Mouse (Mus musculus): ENCODE results near the gene Cers3.

Cers3 gene

DNA sequence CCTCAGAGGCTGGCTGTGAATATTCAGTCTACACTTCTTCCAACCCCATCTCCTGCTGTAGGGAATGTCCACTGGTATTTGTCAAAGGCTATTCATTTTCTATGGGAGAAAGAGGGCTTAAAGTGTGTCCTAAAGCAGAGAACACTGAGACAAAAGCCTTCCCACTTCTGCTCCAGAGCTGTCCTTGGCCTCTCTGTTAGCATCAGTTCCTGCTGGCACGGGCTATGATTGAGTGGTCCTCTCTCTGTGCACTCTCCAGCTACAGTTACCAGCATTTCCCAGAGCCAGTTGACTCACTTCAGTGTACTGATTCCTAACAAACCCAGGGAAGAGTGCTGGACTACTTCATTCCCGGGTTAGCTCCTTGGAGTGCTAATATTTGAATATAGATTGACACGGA, 43.2 kb downstream of the Cers3 start:
- no peak for DNase-seq

DNA sequence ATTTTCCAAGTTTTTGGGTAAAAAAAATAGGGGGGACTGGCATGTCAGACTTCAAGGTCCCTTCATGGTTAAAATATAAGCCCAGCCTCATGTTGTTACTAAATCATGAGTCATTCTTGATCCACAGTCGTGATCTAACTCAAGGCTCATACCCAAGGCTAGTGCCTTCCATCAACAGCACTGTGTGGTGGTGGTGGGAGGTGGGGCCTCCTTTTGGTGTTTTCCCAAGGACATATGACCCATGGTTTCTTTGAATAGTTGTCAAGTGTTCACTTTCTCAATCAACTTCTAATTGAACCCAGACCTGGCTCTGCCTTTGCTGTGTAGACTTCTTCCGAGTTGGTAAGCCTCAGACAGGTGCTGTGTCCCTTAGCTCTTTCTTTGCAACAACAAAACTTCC, 44.5 kb downstream of the Cers3 start:
- no peak for DNase-seq

DNA sequence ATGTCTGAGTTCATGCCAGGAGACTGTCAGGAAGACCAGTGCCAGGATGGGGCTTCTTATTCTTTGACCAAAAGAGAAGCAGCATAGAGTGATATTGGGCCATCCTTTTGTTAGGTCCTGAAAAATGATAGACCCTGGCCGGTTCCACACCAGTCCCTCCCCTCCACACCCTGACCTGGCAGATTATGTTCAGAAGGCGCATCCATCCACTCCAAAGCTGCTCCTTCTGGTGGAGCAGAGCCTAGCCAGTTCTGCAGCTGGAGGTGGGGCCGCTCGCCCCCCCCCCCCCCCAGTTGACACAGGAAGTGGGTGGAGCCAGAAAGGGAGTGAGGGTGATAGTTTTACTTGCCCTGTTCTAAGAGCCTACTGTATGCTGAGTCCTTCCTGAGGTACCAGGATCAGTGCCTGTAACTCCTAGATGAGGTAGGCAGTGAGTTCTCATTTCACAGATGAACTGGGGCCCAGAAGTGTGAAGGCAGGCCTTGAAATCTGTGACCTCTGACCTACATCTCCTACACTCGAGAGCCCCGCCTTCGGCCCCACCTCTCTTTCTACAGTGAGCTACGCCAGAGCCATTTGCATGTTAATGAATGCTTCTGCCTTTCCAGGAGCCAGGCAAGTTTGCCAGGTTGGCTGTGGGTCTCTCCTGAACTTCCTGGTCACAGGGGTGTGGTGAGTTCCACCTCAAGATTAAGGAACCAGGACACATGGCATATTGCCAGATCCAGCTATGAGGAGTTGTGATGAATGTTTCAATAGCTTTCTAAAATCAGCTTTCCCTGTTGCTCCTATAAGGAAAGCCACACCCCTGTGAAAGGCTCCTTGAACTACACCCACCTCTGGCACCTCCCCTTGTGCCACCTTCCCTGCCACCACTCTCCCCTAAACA, 46.8 kb downstream of the Cers3 start:
- peak; percentile 53 for DNase-seq

DNA sequence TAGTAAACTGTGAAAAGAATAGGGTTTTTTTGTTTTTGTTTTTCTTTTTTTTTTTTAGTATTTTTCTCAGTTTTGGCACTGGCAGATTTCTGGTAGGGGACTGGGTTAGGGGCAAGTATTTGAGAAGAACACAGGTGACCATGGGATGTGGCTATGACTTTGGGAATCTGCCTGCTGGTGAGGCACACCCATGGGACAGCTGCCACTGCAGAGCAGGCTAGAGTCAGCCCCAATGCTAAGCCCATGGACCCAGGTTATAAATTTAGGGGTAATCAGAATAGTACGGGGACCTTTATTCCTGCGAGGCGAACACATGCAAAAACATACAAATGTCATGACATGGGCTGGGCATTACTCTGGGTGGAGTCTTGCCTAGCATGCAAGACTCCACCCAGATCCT, 47.7 kb downstream of the Cers3 start:
- DNase-seq = no peak

DNA sequence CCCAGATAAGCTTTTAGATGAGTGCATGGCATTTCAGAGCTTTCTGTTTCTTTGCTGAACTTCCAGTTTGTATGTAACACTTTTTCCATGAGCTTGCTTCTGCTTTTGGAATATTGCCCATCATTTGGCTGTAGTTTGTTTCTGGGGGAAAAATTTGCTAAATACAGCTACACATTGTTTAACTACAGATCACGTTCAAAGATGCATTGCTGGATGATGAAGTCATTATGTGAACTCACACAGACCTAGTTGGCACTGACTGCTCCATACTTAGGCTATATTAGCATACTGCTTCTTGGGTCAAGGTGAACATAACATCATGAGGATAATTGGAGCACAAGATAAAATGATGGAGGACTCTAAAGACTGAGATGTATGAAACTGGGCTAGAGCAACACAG, 53.6 kb downstream of the Cers3 start:
- no peak for DNase-seq

DNA sequence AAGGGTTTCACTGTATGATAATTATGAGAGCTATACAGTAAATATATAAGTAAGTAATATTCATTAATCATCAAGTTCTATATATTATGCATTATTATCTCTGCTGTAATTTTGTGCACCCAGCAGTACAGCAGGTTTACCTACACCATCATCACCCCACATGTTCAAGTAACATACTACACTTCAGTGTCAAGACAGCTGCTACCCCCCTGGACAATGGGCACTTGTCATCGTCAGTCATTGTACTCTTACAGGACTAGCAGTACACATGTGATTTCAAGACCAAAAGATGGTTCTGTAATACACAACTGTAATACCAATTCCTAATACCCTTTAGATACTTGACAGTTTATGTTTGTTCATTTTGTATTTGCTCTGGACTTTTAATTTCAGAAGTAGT, 54.0 kb downstream of the Cers3 start:
- no peak for DNase-seq

DNA sequence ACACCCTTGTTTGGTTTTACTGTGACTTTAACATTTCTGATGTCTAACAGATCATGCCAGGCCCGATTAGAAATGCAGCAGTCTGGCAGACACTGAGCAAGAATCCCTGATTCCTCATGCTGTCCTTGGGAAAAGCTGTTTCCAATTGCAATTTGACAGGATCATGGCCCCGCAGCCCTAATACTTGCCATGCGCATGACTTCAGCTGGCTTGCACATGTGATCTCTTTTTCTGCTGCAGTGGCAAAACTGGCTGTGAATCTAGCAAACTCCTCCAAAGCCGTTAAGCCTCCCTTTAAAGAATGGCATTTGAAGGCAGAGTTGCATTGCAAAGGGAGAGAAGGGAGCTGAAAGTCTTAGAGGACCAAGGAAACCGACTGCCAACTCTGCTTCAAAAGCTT, 55.5 kb downstream of the Cers3 start:
- peak; percentile 13 for DNase-seq

DNA sequence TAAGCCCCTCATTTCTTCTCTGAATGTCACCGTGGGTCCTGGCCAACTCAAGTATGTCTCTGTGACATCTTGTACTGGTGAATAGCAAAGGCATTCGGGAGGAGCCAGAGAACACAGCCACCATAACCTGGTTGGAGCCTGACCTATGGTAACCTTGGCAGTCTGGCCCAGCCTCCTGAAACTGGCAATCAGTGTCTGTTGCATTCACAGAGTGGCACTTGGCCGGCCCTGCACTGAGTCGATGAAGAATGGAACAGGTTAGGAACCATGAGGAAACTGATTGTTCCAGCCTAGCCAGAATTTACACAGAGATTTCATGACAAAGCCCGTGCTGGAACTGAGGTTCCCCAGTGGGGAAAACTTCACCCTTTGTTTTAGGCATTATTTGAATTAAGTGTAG, 57.5 kb downstream of the Cers3 start:
- DNase-seq = no peak

DNA sequence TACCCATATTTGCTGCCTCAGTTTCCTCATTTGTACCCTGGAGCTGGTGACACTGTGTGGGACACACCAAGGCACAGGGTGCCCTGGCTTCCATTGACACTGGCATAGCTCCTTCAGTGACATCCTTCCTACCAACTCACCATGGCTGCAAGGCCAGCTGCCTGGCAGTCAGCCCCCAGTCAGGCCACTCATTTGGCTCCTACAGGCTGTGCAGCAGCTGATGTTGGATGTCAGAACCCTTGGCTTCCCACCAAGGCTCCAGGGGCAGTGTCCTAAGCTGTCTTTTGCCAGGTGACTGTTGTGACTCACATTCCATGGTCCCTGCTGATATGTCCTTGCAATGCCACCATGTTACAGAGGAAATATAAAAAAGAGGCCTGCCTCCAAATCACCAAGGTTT, 58.5 kb downstream of the Cers3 start:
- no peak for DNase-seq

DNA sequence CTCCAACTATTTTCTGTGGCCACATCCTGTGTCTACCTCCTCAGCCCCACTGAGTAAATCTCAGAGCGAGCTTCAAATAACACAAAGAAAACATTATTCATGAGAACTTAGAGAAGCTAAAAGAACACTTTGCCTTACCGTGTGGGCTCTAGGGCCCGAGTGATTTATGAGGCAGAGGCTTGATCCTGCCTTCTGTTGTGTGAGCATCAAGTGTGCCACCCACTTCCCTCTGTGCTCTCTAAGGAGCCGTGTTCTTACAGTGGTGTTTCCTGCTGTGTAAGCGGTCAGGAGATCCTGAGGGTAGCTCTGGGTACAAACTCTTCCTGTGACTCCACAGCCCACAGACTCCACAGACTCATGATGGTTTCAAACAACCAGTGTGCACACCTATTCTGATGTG, 60.5 kb downstream of the Cers3 start:
- DNase-seq = no peak

DNA sequence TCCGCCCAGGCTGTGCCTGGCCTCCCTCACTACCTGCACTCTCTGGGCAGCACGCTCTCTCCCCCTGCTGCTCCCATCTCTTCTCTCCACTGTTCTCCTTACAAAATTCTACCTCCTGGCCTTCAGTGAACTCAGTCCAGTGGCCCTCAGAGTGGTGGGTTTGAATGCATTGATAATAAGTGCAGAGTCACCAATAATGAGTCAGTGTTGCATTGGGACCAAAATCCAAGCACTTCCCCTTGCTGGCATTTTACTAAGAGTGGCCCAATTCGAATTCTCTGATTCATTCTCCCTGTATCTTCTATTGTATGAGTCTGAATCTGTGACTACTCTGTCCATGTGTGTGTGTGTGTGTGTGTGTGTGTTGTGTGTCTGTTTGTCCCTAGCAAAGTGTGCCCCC, 63.5 kb downstream of the Cers3 start:
- no peak for DNase-seq

DNA sequence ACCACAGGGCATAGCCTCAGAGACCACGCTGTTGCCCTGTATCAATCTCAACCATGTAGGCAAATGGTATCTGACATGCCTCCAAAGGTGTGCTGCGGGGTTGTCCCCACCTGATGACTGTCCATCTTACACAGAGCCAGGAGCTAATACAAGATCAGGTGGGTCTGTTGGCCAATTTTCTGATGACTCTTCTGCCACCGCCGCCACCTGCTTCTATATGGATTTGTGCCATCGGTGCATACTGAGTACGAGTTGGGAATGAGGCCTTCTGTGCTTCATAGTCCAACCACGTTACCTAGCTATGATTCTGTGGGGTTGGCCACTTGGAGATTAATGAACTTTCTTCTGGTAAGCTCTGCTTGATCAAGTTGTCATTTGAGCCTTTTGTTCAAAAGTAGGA, 67.1 kb downstream of the Cers3 start:
- DNase-seq = no peak

DNA sequence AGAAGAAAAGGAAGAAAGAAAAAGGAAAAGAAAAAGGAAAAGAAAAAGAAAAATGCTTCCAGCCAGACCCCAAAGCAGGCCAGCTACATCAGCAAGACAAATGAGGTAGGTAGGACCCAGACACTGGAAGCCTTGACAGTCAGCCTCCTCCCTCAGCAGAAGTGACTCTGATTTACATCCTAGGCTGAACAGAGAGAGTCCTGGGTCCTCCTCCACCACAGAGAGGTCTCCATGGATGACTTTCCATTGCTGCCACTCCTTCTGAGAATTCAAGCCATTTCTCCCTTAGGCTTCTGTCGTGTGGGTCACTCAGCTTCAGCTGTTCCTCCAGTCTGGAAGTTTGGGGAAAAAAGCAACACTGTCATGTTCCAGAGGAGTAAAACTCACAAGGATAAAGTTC, 68.0 kb downstream of the Cers3 start:
- no peak for DNase-seq

DNA sequence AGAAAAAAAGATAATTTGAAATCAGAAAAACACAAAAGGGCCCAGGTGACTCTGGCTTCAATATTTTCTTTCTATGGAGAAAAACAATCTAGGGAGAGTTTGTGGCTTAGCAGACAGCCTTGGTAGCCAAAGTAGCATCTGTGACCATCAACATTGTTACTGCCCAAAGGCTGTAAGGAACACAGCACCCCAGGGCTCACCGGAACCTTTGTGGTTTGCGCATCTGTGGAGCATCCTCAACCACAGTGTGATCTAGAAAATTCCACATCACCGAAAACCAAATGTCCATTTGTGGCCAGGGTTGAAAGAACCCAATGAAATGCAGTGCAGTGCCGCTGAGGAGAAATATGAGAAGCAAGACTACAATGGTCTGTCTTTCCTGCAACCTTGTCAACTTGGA, 69.0 kb downstream of the Cers3 start:
- no peak for DNase-seq

DNA sequence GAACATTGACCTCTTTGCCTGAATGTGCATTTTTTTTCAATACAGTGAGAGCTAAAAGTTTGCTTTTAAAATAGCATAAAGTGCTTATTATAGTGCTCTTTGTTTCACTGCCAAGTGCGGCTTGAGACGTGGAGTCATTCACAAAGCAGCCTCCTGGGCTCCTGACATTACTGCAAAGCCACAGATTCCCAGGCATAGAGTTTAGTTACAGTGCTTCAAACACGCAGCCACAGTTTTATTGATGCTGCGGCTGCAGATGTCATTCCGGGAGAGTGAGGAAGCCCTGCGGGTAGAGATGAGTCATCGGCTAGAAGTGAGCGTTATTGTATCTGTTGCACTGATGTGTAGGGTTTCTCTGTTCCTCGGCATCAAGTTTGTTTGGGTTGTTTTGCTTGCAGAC, 69.4 kb downstream of the Cers3 start:
- no peak for DNase-seq

DNA sequence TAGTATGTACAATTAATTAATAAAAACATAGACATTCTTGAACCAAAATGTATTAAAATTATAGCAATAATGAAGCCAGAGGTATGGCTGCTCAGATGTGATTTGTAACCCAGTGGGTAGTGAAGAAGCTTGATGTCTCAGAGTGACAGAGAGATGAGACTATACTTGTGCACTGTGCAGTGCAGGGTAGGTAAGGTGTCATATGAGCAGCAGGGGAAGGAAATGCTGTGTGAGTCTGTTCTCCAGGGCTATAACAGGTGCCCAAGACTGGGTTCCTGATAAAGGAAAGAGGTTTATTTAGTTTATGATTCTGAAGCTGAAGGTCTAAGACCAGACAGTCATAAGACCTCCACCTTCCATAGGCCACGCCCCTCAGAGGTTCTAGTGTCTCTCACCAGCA, 69.9 kb downstream of the Cers3 start:
- DNase-seq = no peak

DNA sequence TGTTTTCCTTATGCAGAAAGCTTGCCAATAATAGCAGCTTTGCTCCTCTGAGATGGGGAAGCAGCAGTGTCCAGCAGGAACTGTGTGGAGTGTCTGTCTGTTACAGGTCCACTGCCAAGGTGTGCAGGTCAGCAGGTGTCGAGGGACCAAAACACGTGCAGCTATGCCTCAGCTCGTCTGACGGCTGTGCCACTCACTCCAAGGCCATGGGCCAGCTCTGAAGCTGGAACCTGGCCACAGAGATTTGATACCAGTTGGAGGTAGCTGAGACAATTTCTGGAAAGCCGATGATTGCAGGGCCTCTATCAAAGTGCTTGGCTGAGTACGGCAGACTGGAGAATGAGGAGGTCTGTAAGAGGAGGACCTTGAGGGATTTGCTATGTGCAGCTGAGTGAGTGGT, 72.2 kb downstream of the Cers3 start:
- no peak for DNase-seq

DNA sequence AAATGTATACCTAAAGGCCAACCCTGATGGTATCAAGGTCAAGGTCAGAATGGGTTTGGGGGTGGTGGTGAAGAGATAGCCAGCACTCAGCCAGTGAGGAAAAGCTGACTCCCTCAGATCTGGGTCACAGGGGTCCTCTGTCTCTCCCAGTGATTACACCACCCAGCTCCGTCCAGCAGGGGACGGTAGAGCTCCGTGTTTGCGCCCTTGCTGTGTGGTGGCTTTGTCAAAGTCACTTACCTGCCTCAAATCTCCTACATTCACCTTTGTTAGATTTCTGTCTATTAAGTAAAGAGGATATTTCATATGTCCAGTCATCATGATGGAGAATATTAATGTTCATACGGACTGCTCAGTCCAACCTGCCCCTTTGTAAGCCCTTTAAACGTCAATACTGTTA, 76.7 kb downstream of the Cers3 start:
- DNase-seq = peak; percentile 32

DNA sequence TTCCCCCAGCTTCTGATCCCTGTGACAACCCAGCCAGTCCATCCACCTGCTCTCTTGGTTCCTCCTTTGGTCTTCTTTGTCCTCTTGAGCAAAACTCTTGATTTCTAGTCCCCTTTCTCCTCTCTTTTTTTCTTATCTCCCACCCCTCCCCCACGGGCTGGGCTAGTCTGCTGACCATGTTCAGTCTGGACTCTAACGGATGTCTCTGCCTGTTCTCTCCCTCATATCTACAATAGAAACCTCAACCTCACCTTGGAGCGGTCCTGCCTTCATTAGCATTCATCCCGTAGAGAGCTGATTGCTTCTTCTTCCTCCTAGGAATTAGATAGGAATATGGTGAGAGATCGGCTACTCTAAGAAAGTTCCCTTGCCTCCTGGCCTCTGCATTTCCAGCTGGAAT, 87.5 kb downstream of the Cers3 start:
- DNase-seq = no peak

DNA sequence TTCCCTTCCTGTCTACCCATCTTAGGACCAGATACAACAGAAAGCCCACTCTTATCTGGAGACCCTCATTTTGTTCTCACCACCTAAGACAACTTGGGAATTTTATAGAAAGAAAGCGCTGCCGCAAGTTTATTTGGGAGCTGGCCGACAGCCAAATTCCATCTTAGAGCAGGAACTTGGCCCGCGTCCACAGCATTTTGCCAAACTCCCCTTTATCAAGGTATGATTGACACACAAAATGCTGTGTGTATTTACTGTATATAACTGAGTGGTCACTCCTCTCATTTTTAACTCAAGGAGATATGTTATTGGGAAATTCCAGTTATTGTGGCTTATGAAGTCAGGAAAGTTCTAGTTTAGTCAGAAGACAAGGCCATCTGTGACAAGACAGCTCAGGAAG, 88.0 kb downstream of the Cers3 start:
- no peak for DNase-seq

DNA sequence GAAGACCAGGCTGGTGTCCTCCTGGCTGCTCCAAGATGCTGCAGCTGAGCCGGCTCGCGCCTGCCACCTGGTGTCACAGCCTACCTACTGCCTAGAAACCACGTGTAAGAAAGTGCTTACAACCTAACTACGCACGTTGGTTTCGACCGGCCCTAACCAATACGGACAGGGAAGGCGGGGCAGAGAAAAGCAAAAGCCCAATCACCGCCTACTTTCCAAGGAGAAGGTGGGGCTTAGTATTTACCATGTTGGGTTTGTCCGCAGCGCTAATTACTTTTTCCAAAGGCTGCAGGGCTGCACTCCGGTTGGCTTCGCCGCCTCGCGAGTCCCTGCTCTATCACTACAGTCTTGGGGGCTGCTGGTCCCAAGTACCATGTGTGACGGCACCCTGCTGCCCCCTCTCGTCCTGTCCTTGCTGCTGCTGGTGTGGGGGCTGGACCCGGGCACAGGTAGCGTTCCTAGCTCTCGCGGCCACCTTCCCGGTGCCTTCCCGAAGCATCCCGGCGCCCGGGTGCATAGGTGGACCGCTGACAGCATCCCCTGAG, 96.2 kb downstream of the Cers3 start, which contains the start of gene Adamts17:
Adamts17 (plus strand) TSS at position 273 of the 545 bp plus-strand sequence.
- peak; percentile 96 for DNase-seq

DNA sequence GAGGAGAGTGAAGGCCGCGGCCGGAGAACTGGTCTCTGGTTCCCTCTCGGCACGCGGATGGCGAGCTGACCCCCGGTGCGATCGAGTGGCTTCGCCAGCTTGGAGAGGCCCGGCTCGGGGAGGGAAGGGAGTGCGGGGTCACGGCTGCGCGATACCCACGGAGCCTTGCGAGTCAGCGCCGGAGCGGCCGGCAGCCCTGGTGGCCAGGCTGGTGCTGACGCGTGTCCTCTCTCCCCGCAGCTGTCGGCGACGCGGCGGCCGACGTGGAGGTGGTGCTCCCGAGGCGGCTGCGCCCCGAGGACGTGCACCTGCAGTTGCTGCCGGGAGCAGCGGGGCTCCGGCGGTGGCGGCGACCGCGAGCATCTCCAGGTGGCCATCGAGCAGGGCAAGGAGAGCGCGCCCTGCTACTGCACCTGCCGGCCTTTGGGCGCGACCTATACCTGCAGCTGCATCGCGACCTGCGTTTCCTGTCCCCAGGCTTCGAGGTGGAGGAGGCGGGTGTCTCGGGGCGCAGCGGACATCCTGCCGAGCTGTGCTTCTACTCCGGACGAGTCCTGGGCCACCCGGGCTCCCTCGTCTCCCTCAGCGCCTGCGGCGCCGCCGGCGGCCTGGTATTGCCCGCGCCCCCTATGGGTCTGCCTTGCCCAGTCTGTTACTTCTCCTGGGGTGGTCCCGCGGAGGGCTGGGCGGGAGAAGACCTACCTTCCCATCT, 96.9 kb downstream of the Cers3 start:
- DNase-seq = peak; percentile 13

DNA sequence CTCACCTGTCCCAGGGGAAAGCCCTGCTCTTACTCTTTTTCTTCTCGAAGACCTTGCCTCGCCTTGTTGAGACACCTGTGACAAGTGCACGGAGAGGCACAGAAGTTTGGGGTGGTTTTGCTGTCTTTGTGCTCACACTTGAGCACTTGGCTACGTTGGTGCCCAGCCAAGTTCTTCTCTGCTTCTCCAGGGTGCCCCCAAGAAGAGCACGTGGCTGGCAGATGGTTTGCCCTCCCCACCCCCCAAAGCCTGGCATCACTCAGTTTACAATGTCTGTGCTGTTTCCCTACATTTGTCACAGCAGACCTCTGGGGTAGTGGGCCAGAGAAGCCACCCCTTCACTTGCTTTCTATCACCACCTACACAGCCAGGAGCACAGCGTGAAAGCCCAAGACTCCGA, 97.9 kb downstream of the Cers3 start:
- DNase-seq = no peak

DNA sequence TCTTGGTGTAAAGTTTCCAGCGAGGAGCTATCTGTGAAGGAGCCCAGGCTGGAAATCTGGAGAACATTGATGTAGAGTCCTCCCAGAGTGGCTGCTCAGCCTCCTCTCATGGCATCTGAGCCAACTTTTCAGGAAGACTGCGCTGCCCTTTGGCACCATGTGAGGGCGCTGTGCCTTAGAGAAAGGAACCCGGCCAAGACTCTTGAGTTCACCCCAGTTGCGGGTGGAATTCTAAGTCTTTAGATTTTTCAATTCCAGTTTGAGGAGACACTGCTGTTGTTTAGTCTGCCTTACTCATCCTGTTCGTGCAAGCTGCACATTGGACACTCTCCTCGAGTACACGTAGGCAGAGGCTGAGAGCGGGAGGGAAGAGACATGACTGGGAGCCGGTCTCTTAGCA, 98.7 kb downstream of the Cers3 start:
- DNase-seq = peak; percentile 64
